Mouse (Mus musculus): ENCODE data around the gene Vdr.

Gene Vdr

GRCm38 (mm10) chr15:97846121-97846882, 64.1 kb downstream of the Vdr start:
- DNase-seq (ENCODE audit: low spot score): no peak

DNA sequence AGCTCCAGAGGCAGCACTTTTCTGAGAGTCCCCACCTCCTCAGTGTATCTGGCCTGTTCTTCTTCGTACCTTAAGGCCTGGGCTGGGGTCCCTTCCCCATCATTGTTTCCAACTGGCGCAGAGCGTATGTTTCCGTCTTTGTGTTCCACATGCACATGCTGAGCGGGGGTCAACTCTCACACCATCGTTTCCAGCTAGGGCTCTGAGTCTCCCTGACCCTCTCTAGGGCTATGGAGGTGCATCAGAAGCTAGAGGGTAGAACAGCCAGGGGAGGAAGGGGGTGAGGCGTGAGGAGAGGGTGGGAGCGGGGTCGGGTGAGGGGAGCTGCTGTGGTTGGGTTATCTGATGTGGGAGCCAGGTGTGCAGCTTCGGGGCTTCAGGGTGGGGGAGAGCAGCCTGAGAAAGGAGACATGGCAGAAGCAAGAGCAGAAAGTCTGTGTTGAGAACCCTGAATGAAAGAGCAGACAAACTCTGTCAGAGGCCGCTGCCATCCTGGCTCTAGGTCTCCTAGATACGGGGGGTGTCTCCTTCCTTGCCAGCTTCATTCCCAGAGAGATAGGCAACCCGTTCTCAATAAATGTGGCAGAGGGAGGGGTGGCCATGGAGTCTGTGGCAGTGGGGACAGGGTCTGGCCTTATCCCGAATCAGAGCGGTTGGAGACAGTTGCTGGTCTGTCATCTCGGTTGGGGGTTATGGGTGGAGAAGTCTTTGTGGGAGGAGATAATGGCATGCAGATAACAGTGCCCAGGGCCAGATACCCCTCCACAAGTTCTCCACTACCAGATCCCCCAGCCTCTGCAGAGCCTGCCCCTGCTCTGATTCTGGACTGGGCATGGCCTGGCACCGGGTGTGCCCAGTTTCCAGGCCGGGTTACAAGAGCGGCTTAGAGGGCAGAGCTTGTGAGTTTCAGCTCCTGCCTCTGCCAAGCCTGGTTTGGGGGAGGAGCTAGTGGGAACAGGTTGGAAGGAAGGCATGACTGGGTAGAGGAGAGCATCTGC, 66.1 kb downstream of the Vdr start, which contains the start of gene Hdac7:
Gene Hdac7, minus strand, starts transcription at position 466 of the 998 bp plus-strand sequence.
- DNase-seq (ENCODE audit: low spot score): no peak

GRCm38 (mm10) chr15:97843247-97843651, 67.2 kb downstream of the Vdr start:
- no peak for DNase-seq (ENCODE audit: low spot score)

DNA sequence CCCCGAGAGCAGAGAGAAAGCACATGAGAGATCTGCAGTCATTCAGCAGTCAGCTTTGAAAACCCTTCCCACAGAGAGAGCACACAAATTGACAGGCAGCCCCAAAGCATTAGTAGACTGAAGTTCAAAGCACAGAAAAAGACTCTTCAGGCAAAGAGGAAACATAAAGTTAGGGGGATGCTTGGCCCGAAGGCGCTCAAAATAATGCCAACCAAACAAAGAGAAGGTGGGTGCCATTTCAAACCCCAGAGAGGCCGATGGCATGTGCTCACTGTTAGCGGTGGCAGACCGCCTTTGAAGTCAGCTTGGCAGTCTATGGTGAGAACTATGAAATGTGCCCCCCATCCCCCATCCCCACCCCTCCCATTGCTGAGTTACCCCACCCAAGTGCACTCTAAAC, 68.4 kb downstream of the Vdr start:
- no peak for DNase-seq (ENCODE audit: low spot score)

- DNase-seq (ENCODE audit: low spot score): no peak
These were observed 69.0 kb downstream of the Vdr start for GRCm38 (mm10) chr15:97841383-97841782.

GRCm38 (mm10) chr15:97840781-97841180, 69.6 kb downstream of the Vdr start:
- DNase-seq (ENCODE audit: low spot score): no peak

DNA sequence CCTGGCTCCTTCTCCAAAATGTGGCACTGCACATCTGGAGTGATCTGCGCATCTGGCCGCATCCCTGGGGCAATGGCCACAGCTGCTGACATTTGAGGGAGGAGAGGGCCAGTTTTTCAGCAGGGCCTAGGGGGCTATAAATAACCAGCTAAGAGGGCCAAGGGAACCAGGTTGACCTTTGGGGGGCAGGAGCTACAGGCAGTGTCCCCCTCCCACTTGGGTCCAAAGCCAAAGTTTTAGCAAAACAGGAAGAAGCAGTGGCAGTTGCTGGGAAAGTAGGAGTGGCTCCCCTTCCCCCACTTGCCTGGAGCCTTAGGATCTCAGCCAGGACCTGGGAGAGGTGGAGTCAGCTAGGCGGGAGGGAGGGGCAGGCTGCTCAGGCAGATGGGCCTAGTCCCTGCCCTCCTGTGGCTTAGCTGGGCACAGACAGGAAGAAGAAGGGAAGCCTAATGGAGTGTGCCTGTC, 70.4 kb downstream of the Vdr start:
- no peak for DNase-seq (ENCODE audit: low spot score)

- DNase-seq (ENCODE audit: low spot score): no peak
These were observed 71.0 kb downstream of the Vdr start for GRCm38 (mm10) chr15:97839473-97839872.

DNA sequence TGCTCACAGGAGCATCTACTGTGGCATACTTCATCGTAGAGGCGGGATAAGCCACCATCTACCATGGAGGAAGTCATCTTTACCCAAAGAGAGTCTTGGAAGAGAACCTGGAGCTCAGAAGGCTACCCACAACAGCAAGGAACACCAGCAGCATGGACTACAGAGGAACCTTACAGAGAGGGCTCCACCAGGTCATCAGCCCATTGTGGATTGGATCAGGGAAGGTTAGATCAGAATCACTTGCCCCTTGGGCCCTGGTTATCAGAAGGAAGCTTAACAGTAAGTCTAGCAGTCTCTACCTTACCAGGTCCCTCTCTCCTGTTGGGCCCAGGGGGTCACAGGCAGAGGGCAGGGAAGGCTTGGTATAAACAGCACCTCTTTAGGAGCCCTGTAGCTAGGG, 71.4 kb downstream of the Vdr start:
- DNase-seq (ENCODE audit: low spot score): no peak

DNA sequence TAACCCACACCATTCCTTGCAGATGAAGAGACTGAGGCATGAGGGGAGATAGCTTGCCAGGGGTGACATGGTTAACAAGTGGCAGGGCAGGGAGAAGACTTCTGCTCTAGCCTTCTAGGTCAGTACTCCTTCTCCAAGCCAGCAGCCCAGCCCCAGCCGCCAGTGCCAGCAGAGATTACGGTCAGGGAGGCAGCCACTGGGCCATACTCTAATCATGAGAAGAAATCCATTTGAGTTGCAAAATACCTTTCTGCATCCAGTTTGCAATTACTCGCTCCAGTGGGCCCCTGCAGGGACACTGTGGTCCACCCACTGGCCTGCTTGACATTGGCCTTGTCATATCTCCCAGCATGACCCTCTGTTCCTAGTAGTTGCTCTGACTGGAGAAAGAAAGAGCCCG, 72.0 kb downstream of the Vdr start:
- no peak for DNase-seq (ENCODE audit: low spot score)

- DNase-seq (ENCODE audit: low spot score): no peak
These were observed 72.9 kb downstream of the Vdr start for GRCm38 (mm10) chr15:97837491-97838061.

- DNase-seq (ENCODE audit: low spot score): no peak
These were observed 73.6 kb downstream of the Vdr start for GRCm38 (mm10) chr15:97836894-97837247.

GRCm38 (mm10) chr15:97836153-97836893, 74.1 kb downstream of the Vdr start:
- no peak for DNase-seq (ENCODE audit: low spot score)

DNA sequence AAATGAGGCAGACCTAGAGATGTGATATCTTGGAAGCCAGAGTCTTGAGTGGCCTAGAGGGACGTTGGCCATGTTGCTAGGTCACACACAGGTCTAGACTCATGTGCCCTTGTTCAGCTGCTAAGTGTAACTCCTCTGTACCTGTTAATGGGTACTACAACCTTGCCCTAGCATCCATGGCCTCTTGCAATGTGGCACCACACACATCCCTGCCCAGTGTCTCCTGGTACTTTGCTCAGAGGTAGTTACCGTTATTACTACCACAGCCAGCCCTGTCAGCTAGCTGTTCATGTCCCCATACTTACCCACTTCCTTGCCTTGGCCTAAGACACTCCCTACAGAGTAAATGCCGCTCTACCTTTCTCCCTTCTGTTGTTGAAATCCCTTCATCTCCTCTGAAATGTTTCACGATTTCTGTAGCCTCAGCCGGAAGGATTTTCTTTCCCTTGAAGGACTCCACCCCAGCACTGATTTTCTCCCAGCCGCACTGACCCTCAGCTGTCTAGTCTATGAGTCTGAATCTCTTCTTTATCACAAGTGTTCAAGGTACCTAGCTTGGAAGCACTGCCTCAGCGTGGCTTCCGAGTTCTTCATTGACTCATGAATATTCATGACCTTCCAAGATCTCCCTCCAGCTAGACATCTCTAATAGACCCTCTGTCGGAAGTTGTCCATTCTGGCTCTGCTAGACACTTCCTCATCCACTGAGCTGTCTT, 77.5 kb downstream of the Vdr start:
- no peak for DNase-seq (ENCODE audit: low spot score)

GRCm38 (mm10) chr15:97831987-97832640, 78.3 kb downstream of the Vdr start:
- no peak for DNase-seq (ENCODE audit: low spot score)

DNA sequence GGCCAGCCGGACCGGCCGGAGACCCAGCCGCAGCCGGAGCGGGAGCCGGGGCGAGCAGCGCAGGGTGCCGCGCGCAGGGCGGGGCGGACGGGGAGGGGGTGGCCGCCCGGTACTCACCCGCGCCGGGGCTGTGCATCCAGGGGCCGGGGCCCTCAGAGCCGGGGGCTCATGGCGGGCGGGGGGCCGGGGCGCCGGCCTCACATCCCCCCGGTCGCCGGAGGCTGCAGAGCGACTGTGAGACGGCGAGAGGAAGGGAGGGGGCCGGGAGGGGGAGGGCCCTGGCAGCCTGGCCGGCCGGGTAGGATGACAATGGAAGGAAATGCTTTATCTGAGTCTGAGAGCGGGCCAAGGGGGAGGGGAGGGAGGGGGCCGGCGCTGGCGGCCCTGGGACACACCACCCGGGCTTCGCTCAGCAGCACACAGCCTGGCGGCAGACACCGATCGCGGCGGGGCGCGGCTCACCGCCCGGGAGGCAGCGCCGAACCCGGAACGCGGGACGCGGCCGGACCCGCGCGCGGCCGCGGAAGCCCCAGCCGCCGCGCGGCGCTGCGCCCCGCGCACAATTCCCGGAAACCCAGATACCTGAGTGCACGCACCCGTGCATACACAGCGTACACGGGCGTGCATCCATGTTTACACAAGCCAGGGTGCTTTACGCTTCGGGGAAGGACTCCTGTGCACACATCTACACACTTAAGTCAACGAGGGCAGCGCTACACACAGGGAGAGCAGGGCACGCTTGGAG, 79.0 kb downstream of the Vdr start:
- DNase-seq (ENCODE audit: low spot score): no peak

GRCm38 (mm10) chr15:97830788-97831241, 79.6 kb downstream of the Vdr start:
- DNase-seq (ENCODE audit: low spot score): no peak

DNA sequence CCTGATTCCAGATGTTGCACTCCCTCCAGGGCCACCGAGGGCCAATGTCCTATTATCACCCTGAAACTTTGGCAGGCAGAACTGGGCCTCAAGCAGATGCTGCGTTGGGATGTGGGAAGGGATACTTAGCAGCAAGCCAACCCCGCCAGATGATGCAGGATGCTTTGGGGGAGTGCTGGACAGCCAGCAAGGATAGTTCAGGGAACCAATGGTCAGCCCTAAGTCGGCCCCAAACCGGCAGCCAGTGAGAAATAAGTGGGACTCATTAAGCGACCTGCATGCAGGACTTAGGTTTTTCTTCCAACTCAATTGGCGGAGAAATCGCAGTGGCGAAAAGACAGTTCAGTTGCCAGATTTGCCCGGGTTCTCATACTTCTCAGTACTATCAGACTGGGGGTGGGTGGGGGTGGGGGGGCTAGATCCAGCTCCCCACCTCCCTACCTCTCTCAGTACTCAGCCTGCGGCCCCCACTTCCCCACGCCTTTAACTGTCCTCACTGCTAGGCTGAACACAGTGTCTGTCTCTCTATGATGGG, 80.1 kb downstream of the Vdr start:
- no peak for DNase-seq (ENCODE audit: low spot score)

DNA sequence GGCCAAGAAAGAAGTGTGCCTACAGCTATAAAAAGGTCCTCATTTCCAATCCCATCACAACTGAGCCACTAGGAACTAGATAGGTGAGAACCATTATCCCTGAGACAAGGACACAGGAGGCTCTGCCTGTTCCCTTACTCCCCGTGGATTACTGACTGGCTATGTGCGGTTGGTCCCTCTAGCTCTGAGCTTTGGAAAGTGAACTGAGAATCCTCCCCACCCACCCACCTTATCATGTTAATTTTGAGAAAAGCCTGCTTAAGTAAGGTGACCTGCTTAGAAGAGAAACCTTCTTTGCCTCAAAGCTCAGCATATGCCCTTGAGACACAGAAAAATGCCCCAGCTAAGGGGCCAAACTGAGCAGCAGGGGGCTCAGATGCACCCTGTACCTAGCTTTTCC, 81.0 kb downstream of the Vdr start:
- DNase-seq (ENCODE audit: low spot score): no peak

All from layer of hippocampus, adult 11-12 months (tissue).